Mouse (Mus musculus) heart, embryonic 11.5 days (tissue): ENCODE results near the gene Myl7. TPM values are rescaled to one million over a fixed set of nuclear protein-coding genes. Genes with fewer than 3 reads are reported as not detected.
A peak's percentile ranks its signal among the peaks of the same experiment; 100 is the strongest.

Source experiments
- ATAC-seq: fragments of 200-750 bp; cut with Nextera tagmentation; replicated peaks from 2 replicates; pipeline ENCODE4 v1.8.0; 2017; ENCODE audit warnings: moderate library complexity; ENCODE audit not compliant: insufficient number of reproducible peaks, low FRiP score, low TSS enrichment
- H3K27ac ChIP-seq: fragments of 300-500 bp; sonication (generic); 2 replicates; pipeline ENCODE4 v1.5.1; 2014; ENCODE audit warnings: mild to moderate bottlenecking, low read depth, low read length
- H3K27me3 ChIP-seq: fragments of 300-500 bp; sonication (generic); 2 replicates; pipeline ENCODE4 v1.6.1; 2014; ENCODE audit warnings: mild to moderate bottlenecking, low read length, mixed read lengths; ENCODE audit not compliant: control insufficient read depth, insufficient read depth
- H3K36me3 ChIP-seq: fragments of 300-500 bp; sonication (generic); 2 replicates; pipeline ENCODE4 v1.6.1; 2014; ENCODE audit warnings: mild to moderate bottlenecking, low read length, moderate library complexity, mixed read lengths; ENCODE audit not compliant: control insufficient read depth, insufficient read depth
- H3K4me1 ChIP-seq: fragments of 300-500 bp; sonication (generic); 2 replicates; pipeline ENCODE4 v1.6.1; 2014; ENCODE audit warnings: low read length; ENCODE audit not compliant: control insufficient read depth, insufficient read depth
- H3K4me2 ChIP-seq: fragments of 300-500 bp; sonication (generic); 2 replicates; pipeline ENCODE4 v1.6.1; 2014; ENCODE audit warnings: mild to moderate bottlenecking, moderate library complexity
- H3K4me3 ChIP-seq: fragments of 300-500 bp; sonication (generic); 2 replicates; pipeline ENCODE4 v1.5.1; 2014; ENCODE audit warnings: low read depth, low read length
- H3K9ac ChIP-seq: fragments of 300-500 bp; sonication (generic); 2 replicates; pipeline ENCODE4 v1.6.1; 2014; ENCODE audit warnings: mild to moderate bottlenecking, low read depth, low read length, moderate library complexity
- H3K9me3 ChIP-seq: fragments of 300-500 bp; sonication (generic); replicated peaks from 2 replicates; pipeline ENCODE4 v1.6.1; 2016; ENCODE audit warnings: low read length; ENCODE audit not compliant: control insufficient read depth
- WGBS: fragments of 180-500 bp; shearing (Covaris S2); extraction: QIAGEN DNeasy Blood & Tissue Kit; methylation state at CpG from one replicate; pipeline ENCODE4 v1.1.7; 2014; ENCODE audit not compliant: insufficient replicate concordance; 5-methylcytosine and 5-hydroxymethylcytosine counted together
- polyA plus RNA-seq: library from polyadenylated mRNA; unstranded; fragments of >200 nt; fragmentation: Nextera tagmentation; extraction: Ambion mirVana; gene quantifications from 2 replicates; pipeline ENCODE4 v1.2.1, GENCODE M21; 2014

Gene Myl7
- polyA plus RNA-seq, 1 experiment from 2014 or later, result 7,501 TPM

GRCm38 (mm10) chr11:5887250-5887649, 11.3 kb downstream of the Myl7 start:
- peak overlapping the region; percentile 62 for H3K27ac ChIP-seq
- H3K9me3 ChIP-seq, result no peaks in the 10 kb centered on the region
- no peak overlapping the region for H3K4me3 ChIP-seq
- H3K4me2 ChIP-seq, result no peak overlapping the region
- no peaks in the 10 kb centered on the region for H3K36me3 ChIP-seq
- H3K9ac ChIP-seq, result no peak overlapping the region
- H3K4me1 ChIP-seq, result peaks cover 54% of the 10 kb centered on the region
- H3K27me3 ChIP-seq, result no peaks in the 10 kb centered on the region
- WGBS, result 32% methylated on average over 5 of the region's 5 CpGs
- ATAC-seq, result no peak

GRCm38 (mm10) chr11:5886187-5886586, 12.4 kb downstream of the Myl7 start:
- H3K4me1 ChIP-seq, result peaks cover 44% of the 10 kb centered on the region
- H3K27ac ChIP-seq, result no peak overlapping the region

GRCm38 (mm10) chr11:5882518-5882917, 16.1 kb downstream of the Myl7 start:
- Histone ChIP-seq H3K4me1 (peaks cover 12% of the 10 kb centered on the region), H3K9me3 (no peaks in the 10 kb centered on the region), H3K4me2 (no peak overlapping the region), H3K27me3 (no peaks in the 10 kb centered on the region), H3K36me3 (no peaks in the 10 kb centered on the region), H3K27ac (0 out of 2 replicates have a peak overlapping the region, but pooled peaks have one; percentile 10), H3K9ac (no peak overlapping the region), H3K4me3 (no peak overlapping the region)
- 65% methylated on average over 8 of the region's 8 CpGs for WGBS
- ATAC-seq, result no peak

More at GRCm38 (mm10) chr11:5886187-5886586, 12.4 kb downstream of the Myl7 start:
- no peak for ATAC-seq
- no peaks in the 10 kb centered on the region for H3K27me3 ChIP-seq
- H3K4me2 ChIP-seq, result no peak overlapping the region
- H3K9me3 ChIP-seq, result no peaks in the 10 kb centered on the region
- 16% methylated on average over 9 of the region's 9 CpGs for WGBS
- H3K9ac ChIP-seq, result no peak overlapping the region
- no peak overlapping the region for H3K4me3 ChIP-seq
- H3K36me3 ChIP-seq, result no peaks in the 10 kb centered on the region

GRCm38 (mm10) chr11:5879905-5880304, 18.7 kb downstream of the Myl7 start:
- no peak for ATAC-seq
- no peak overlapping the region for H3K27ac ChIP-seq

GRCm38 (mm10) chr11:5878661-5879060, 19.9 kb downstream of the Myl7 start:
- Histone ChIP-seq H3K27me3 (no peaks in the 10 kb centered on the region), H3K4me2 (peak overlapping the region; percentile 73), H3K36me3 (peaks cover 16% of the 10 kb centered on the region), H3K9ac (peak overlapping the region; percentile 72), H3K9me3 (no peaks in the 10 kb centered on the region), H3K4me3 (peak overlapping the region; percentile 70), H3K4me1 (peaks cover 5% of the 10 kb centered on the region), H3K27ac (peak overlapping the region; percentile 82)
- WGBS, result 45% methylated on average over 8 of the region's 8 CpGs
- no peak for ATAC-seq

More at GRCm38 (mm10) chr11:5879905-5880304, 18.7 kb downstream of the Myl7 start:
- 49% methylated on average over 5 of the region's 5 CpGs for WGBS
- H3K9ac ChIP-seq, result no peak overlapping the region
- H3K36me3 ChIP-seq, result peaks cover 5% of the 10 kb centered on the region
- H3K4me1 ChIP-seq, result peaks cover 5% of the 10 kb centered on the region
- no peak overlapping the region for H3K4me2 ChIP-seq
- no peaks in the 10 kb centered on the region for H3K27me3 ChIP-seq
- H3K9me3 ChIP-seq, result no peaks in the 10 kb centered on the region
- no peak overlapping the region for H3K4me3 ChIP-seq

GRCm38 (mm10) chr11:5877921-5878526, 20.6 kb downstream of the Myl7 start, which contains the start of gene Pold2:
Gene Pold2, minus strand, starts transcription at chr11:5878292.
- peak; percentile 97 for ATAC-seq
- H3K27ac ChIP-seq, result peak within 1 kb of the TSS; percentile 82
- H3K4me2 ChIP-seq, result peak within 1 kb of the TSS; percentile 73
- no peaks in the 10 kb centered on the region for H3K9me3 ChIP-seq
- peaks cover 5% of the 10 kb centered on the region for H3K4me1 ChIP-seq
- peak within 1 kb of the TSS; percentile 82 for H3K9ac ChIP-seq
- under 1% methylated on average over 52 of the region's 52 CpGs for WGBS
- H3K4me3 ChIP-seq, result peak within 1 kb of the TSS; percentile 70
- no peaks in the 10 kb centered on the region for H3K27me3 ChIP-seq
- peaks cover 20% of the 10 kb centered on the region for H3K36me3 ChIP-seq

GRCm38 (mm10) chr11:5877421-5877820, 21.2 kb downstream of the Myl7 start:
- H3K4me3 ChIP-seq, result peak overlapping the region; percentile 70
- peak overlapping the region; percentile 73 for H3K4me2 ChIP-seq
- peak overlapping the region; percentile 82 for H3K9ac ChIP-seq
- H3K27me3 ChIP-seq, result no peaks in the 10 kb centered on the region
- peaks cover 5% of the 10 kb centered on the region for H3K4me1 ChIP-seq
- ATAC-seq, result no peak
- peaks cover 25% of the 10 kb centered on the region for H3K36me3 ChIP-seq
- H3K9me3 ChIP-seq, result no peaks in the 10 kb centered on the region
- WGBS, result 5% methylated on average over 5 of the region's 5 CpGs
- 0 out of 2 replicates have a peak overlapping the region, but pooled peaks have one; percentile 82 for H3K27ac ChIP-seq

- H3K9ac ChIP-seq, result no peak overlapping the region
- H3K9me3 ChIP-seq, result no peaks in the 10 kb centered on the region
- ATAC-seq, result no peak
- H3K4me1 ChIP-seq, result peaks cover 5% of the 10 kb centered on the region
- no peak overlapping the region for H3K27ac ChIP-seq
- peaks cover 44% of the 10 kb centered on the region for H3K36me3 ChIP-seq
- no peaks in the 10 kb centered on the region for H3K27me3 ChIP-seq
- no peak overlapping the region for H3K4me3 ChIP-seq
- H3K4me2 ChIP-seq, result no peak overlapping the region
- 94% methylated on average over 9 of the region's 9 CpGs for WGBS
These were observed 25.4 kb downstream of the Myl7 start for GRCm38 (mm10) chr11:5873192-5873591.

GRCm38 (mm10) chr11:5872707-5873106, 25.9 kb downstream of the Myl7 start:
- Histone ChIP-seq H3K27ac (no peak overlapping the region), H3K9me3 (no peaks in the 10 kb centered on the region), H3K4me3 (no peak overlapping the region), H3K36me3 (peaks cover 45% of the 10 kb centered on the region), H3K4me2 (no peak overlapping the region), H3K9ac (no peak overlapping the region), H3K4me1 (peaks cover 5% of the 10 kb centered on the region), H3K27me3 (no peaks in the 10 kb centered on the region)
- WGBS, result 91% methylated on average over 11 of the region's 11 CpGs
- ATAC-seq, result no peak
